Mouse (Mus musculus): ENCODE results near the gene Pnpla8. TPM values are rescaled to one million over a fixed set of nuclear protein-coding genes. Genes with fewer than 3 reads are reported as not detected.
A peak's percentile ranks its signal among the peaks of the same experiment; 100 is the strongest.

The Pnpla8 gene
- polyA plus RNA-seq, 1 experiment from 2014 or later = 175 TPM

DNA sequence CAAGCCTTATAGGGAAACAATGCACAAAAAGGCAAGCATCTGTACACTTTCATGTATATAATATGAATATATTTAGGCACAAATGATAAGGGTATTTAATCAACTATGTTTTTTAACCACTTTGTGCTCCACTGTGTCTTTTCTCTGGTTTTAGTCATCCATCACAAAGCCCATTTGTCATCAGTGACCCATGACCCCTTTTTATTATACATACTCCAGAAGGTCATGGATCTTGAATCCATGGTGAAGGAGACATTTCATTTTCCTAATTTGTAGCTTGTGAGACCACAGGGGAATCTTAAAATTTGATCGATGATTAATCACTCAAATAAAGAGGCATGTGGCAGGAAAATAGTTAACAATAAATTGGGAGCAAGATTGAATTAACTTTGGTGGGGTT is 136.7 kb downstream of the Pnpla8 start:
- Histone ChIP-seq H3K27me3 (ENCODE audit: control insufficient read depth, insufficient read depth, low read length) (no peaks in the 10 kb centered on the region), H3K9ac (replicated peaks; ENCODE audit: low read depth, low read length) (no peak overlapping the region), H3K4me2 (ENCODE audit: low read depth, low read length) (no peak overlapping the region), H3K36me3 (ENCODE audit: control insufficient read depth, insufficient read depth, low read length) (no peaks in the 10 kb centered on the region), H3K4me3 (ENCODE audit: low read depth, low read length) (no peak overlapping the region), H3K27ac (ENCODE audit: low read depth, low read length) (no peak overlapping the region), H3K9me3 (ENCODE audit: control insufficient read depth, low read length) (no peaks in the 10 kb centered on the region), H3K4me1 (ENCODE audit: control insufficient read depth, insufficient read depth, low read length) (no peaks in the 10 kb centered on the region)
- 51% methylated on average over 1 of the region's 1 CpGs for WGBS
- ATAC-seq (ENCODE audit: low read depth) = no peak

DNA sequence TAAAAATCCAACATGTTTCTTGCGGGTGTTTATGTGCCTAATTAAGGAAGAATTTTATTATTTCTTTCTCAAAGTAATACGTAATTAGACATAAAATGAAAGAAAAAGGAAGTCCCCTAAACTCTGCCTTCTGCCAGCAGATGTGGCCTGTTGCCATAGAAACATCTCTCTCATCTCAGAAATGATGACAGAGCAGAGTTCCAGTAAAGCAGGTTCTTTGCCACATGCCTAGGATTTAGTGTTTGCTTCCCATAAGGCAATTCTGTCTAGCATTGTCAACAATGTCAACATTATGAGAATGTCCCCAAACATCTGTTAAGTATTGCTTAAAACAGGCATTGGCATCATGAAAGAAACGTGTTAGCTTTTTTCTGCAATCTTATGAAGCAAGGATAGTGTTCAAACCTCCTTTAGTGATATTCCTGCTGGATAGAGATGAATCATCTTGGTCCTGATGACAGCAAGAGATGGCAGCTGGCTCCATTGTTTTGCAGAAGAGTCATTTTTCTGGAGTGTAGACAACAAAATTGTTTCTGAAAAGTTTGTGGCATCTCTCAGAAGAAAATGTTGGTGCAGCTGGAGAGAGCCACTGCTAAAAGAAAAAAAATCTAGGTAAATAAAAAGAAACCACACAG is 150.0 kb downstream of the Pnpla8 start:
- no peaks in the 10 kb centered on the region for H3K9me3 ChIP-seq (ENCODE audit: control insufficient read depth, low read length)
- H3K27me3 ChIP-seq (ENCODE audit: control insufficient read depth, insufficient read depth, low read length) = no peaks in the 10 kb centered on the region
- no peak overlapping the region for H3K9ac ChIP-seq (replicated peaks; ENCODE audit: low read depth, low read length)
- H3K4me3 ChIP-seq (ENCODE audit: low read depth, low read length) = no peak overlapping the region
- no peaks in the 10 kb centered on the region for H3K36me3 ChIP-seq (ENCODE audit: control insufficient read depth, insufficient read depth, low read length)
- 0 out of 2 replicates have a peak overlapping the region, but pooled peaks have one; percentile 6 for H3K27ac ChIP-seq (ENCODE audit: low read depth, low read length)
- ATAC-seq (ENCODE audit: low read depth) = 0 out of 2 replicates have a peak, but pooled peaks have one; percentile 41
- WGBS = 35% methylated on average over 3 of the region's 3 CpGs
- no peaks in the 10 kb centered on the region for H3K4me1 ChIP-seq (ENCODE audit: control insufficient read depth, insufficient read depth, low read length)
- H3K4me2 ChIP-seq (ENCODE audit: low read depth, low read length) = no peak overlapping the region

Small RNA genes lying within 50 kb of the gene (microRNA-seq; reads per million reads assigned to microRNA genes)
- gene Mir5627 = not detected

Other genes starting within 250 kb of the Pnpla8 start
- gene Dnajb9, start 11.0 kb upstream of the Pnpla8 start, polyA plus RNA-seq (2014; fragmentation: Nextera tagmentation; extraction: Ambion mirVana) = 40.0 and 42.2 TPM in 2 replicates
- gene Nrcam, start 107.5 kb downstream of the Pnpla8 start, polyA plus RNA-seq (2014; fragmentation: Nextera tagmentation; extraction: Ambion mirVana) = 136 and 175 TPM in 2 replicates

Measured in neural tube, embryonic 14.5 days (tissue).